Mouse (Mus musculus): ENCODE results near the gene Ssbp4.

- no peak for TF ChIP-seq POLR2A (IDR thresholded peaks at IDR 0.05; ENCODE audit: borderline replicate concordance, low read depth, low read length)
- no peak for TF ChIP-seq CTCF (IDR thresholded peaks at IDR 0.05; ENCODE audit: low read depth, low read length)
Observed at GRCm38 (mm10) chr8:70598722-70599121, 9.9 kb downstream of the Ssbp4 start.
